Mouse (Mus musculus): Measurements from ENCODE around the gene Wscd2. TPM values are rescaled to one million over a fixed set of nuclear protein-coding genes. Genes with fewer than 3 reads are reported as not detected.

Wscd2 gene
- total and polyA plus RNA-seq, 2 experiments from 2014 or later, result 10.2 to 25.1 TPM

GRCm38 (mm10) chr5:113555684-113556083 is 65.6 kb downstream of the Wscd2 start:
- no peak overlapping the region for H3K4me3 ChIP-seq (ENCODE audit: low read depth, low read length)
- no peak overlapping the region for H3K9ac ChIP-seq
- no peaks in the 10 kb centered on the region for H3K9me3 ChIP-seq (ENCODE audit: low read length)
- no peak for TF ChIP-seq CTCF (IDR thresholded peaks at IDR 0.05; ENCODE audit: low read depth)
- 34% methylated on average over 2 of the region's 2 CpGs for WGBS
- peaks cover 4% of the 10 kb centered on the region for H3K4me1 ChIP-seq (ENCODE audit: insufficient read depth)
- H3K4me2 ChIP-seq (ENCODE audit: low read depth), result no peak overlapping the region
- DNase-seq, result no peak
- ATAC-seq, result no peak
- H3K27me3 ChIP-seq (ENCODE audit: insufficient read depth, low read length), result no peaks in the 10 kb centered on the region
- peaks cover 8% of the 10 kb centered on the region; the same call in 1 of the 2 replicates for H3K36me3 ChIP-seq (ENCODE audit: insufficient read depth)
- H3K27ac ChIP-seq (ENCODE audit: low read depth, low read length), result no peak overlapping the region

DNA sequence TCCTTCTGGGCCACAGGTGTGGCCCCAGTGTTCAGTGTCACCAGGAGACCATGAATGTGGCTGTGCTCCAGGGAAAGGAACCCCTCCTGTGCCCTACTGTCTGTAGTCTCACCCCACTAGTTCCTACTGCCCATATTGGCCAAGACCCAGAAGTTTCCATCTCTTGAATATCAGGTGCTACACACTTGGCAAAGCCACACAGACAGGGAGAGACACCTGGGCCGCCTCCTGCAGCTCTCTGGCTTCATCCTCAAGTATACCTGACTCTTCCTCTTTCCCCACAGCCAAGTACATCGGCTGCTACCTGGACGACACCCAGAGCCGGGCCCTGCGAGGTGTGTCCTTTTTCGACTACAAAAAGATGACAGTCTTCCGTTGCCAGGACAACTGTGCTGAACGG is 67.9 kb downstream of the Wscd2 start:
- H3K4me3 ChIP-seq (ENCODE audit: low read depth, low read length), result no peak overlapping the region
- no peak for ATAC-seq
- no peak for DNase-seq
- H3K4me2 ChIP-seq (ENCODE audit: low read depth), result no peak overlapping the region
- H3K9ac ChIP-seq, result no peak overlapping the region
- H3K27me3 ChIP-seq (ENCODE audit: insufficient read depth, low read length), result no peaks in the 10 kb centered on the region
- H3K36me3 ChIP-seq (ENCODE audit: insufficient read depth), result no peaks in the 10 kb centered on the region
- peaks cover 4% of the 10 kb centered on the region; the same call in 1 of the 2 replicates for H3K4me1 ChIP-seq (ENCODE audit: insufficient read depth)
- TF ChIP-seq CTCF (IDR thresholded peaks at IDR 0.05; ENCODE audit: low read depth), result no peak
- H3K27ac ChIP-seq (ENCODE audit: low read depth, low read length), result no peak overlapping the region
- no peaks in the 10 kb centered on the region for H3K9me3 ChIP-seq (ENCODE audit: low read length)
- WGBS, result 88% methylated on average over 8 of the region's 8 CpGs

DNA sequence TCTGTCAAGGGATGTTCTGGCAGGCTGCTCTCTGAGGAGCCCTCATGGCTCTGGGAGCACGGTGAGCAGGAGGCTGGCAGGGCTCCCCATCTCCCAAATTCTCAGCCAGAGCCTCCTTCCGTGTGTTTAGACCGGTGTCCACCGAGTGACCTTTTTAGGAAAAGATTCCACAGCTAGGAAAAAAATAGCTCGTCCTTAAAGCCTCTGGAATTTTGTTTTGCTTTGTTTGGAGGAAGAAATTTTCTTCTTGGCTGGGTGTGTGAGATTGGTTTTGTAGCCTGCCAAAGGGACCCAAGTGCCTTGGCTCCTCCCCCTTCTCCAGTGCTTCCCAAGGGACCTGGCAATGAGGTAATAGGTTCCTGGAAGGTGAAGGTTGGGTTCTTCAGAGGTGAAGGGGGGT is 69.5 kb downstream of the Wscd2 start:
- Histone ChIP-seq H3K4me1 (ENCODE audit: insufficient read depth) (no peaks in the 10 kb centered on the region), H3K27me3 (ENCODE audit: insufficient read depth, low read length) (no peaks in the 10 kb centered on the region), H3K4me2 (ENCODE audit: low read depth) (no peak overlapping the region), H3K4me3 (ENCODE audit: low read depth, low read length) (no peak overlapping the region), H3K27ac (ENCODE audit: low read depth, low read length) (no peak overlapping the region), H3K9me3 (ENCODE audit: low read length) (no peaks in the 10 kb centered on the region), H3K9ac (no peak overlapping the region), H3K36me3 (ENCODE audit: insufficient read depth) (no peaks in the 10 kb centered on the region)
- TF ChIP-seq CTCF (IDR thresholded peaks at IDR 0.05; ENCODE audit: low read depth), result no peak
- ATAC-seq, result no peak
- DNase-seq, result no peak
- WGBS, result 72% methylated on average over 5 of the region's 5 CpGs

GRCm38 (mm10) chr5:113564463-113564862 is 74.3 kb downstream of the Wscd2 start:
- H3K4me3 ChIP-seq (ENCODE audit: low read depth, low read length), result no peak overlapping the region
- H3K9ac ChIP-seq, result no peak overlapping the region
- no peaks in the 10 kb centered on the region for H3K27me3 ChIP-seq (ENCODE audit: insufficient read depth, low read length)
- no peak for TF ChIP-seq CTCF (IDR thresholded peaks at IDR 0.05; ENCODE audit: low read depth)
- H3K27ac ChIP-seq (ENCODE audit: low read depth, low read length), result no peak overlapping the region
- 38% methylated on average over 4 of the region's 4 CpGs for WGBS
- no peak overlapping the region for H3K4me2 ChIP-seq (ENCODE audit: low read depth)
- no peak for ATAC-seq
- no peaks in the 10 kb centered on the region for H3K9me3 ChIP-seq (ENCODE audit: low read length)
- H3K36me3 ChIP-seq (ENCODE audit: insufficient read depth), result no peaks in the 10 kb centered on the region
- no peak for DNase-seq
- no peaks in the 10 kb centered on the region for H3K4me1 ChIP-seq (ENCODE audit: insufficient read depth)

GRCm38 (mm10) chr5:113565101-113565854 is 75.1 kb downstream of the Wscd2 start:
- no peak; the same call in 1 of the 2 replicates for ATAC-seq
- TF ChIP-seq CTCF (IDR thresholded peaks at IDR 0.05; ENCODE audit: low read depth), result no peak
- no peak overlapping the region for H3K4me3 ChIP-seq (ENCODE audit: low read depth, low read length)

GRCm38 (mm10) chr5:113565858-113566257 is 75.7 kb downstream of the Wscd2 start:
- no peak for TF ChIP-seq CTCF (IDR thresholded peaks at IDR 0.05; ENCODE audit: low read depth)
- Histone ChIP-seq H3K27me3 (ENCODE audit: insufficient read depth, low read length) (no peaks in the 10 kb centered on the region), H3K9me3 (ENCODE audit: low read length) (no peaks in the 10 kb centered on the region), H3K4me2 (ENCODE audit: low read depth) (no peak overlapping the region), H3K27ac (ENCODE audit: low read depth, low read length) (no peak overlapping the region), H3K9ac (no peak overlapping the region), H3K4me3 (ENCODE audit: low read depth, low read length) (no peak overlapping the region), H3K36me3 (ENCODE audit: insufficient read depth) (no peaks in the 10 kb centered on the region), H3K4me1 (ENCODE audit: insufficient read depth) (no peaks in the 10 kb centered on the region)
- DNase-seq, result no peak
- WGBS, result 63% methylated on average over 12 of the region's 12 CpGs
- no peak for ATAC-seq

More at GRCm38 (mm10) chr5:113565101-113565854, 75.1 kb downstream of the Wscd2 start:
- no peak for DNase-seq
- H3K4me1 ChIP-seq (ENCODE audit: insufficient read depth), result no peaks in the 10 kb centered on the region
- H3K9ac ChIP-seq, result no peak overlapping the region
- H3K36me3 ChIP-seq (ENCODE audit: insufficient read depth), result no peaks in the 10 kb centered on the region
- no peak overlapping the region for H3K27ac ChIP-seq (ENCODE audit: low read depth, low read length)
- no peak overlapping the region for H3K4me2 ChIP-seq (ENCODE audit: low read depth)
- H3K9me3 ChIP-seq (ENCODE audit: low read length), result no peaks in the 10 kb centered on the region
- H3K27me3 ChIP-seq (ENCODE audit: insufficient read depth, low read length), result no peaks in the 10 kb centered on the region
- 65% methylated on average over 10 of the region's 10 CpGs for WGBS

- peak; percentile 43 for ATAC-seq
- DNase-seq, result no peak
- Histone ChIP-seq H3K4me3 (ENCODE audit: low read depth, low read length) (no peak overlapping the region), H3K9me3 (ENCODE audit: low read length) (no peaks in the 10 kb centered on the region), H3K9ac (no peak overlapping the region), H3K27ac (ENCODE audit: low read depth, low read length) (no peak overlapping the region), H3K4me1 (ENCODE audit: insufficient read depth) (no peaks in the 10 kb centered on the region), H3K27me3 (ENCODE audit: insufficient read depth, low read length) (no peaks in the 10 kb centered on the region), H3K4me2 (ENCODE audit: low read depth) (no peak overlapping the region), H3K36me3 (ENCODE audit: insufficient read depth) (peaks cover 11% of the 10 kb centered on the region)
- TF ChIP-seq CTCF (IDR thresholded peaks at IDR 0.05; ENCODE audit: low read depth), result no peak
- 62% methylated on average over 7 of the region's 7 CpGs for WGBS
Observed at GRCm38 (mm10) chr5:113570056-113570717, 80.1 kb downstream of the Wscd2 start.

Measured in forebrain, postnatal 0 days (tissue).